Mouse (Mus musculus): ENCODE data around the gene Zmynd8. TPM values are rescaled to one million over a fixed set of nuclear protein-coding genes. Genes with fewer than 3 reads are reported as not detected.
A peak's percentile ranks its signal among the peaks of the same experiment; 100 is the strongest.

The Zmynd8 gene
- total RNA-seq (2021) = 10 to 100 TPM; 49.5 to 50.4 TPM

DNA sequence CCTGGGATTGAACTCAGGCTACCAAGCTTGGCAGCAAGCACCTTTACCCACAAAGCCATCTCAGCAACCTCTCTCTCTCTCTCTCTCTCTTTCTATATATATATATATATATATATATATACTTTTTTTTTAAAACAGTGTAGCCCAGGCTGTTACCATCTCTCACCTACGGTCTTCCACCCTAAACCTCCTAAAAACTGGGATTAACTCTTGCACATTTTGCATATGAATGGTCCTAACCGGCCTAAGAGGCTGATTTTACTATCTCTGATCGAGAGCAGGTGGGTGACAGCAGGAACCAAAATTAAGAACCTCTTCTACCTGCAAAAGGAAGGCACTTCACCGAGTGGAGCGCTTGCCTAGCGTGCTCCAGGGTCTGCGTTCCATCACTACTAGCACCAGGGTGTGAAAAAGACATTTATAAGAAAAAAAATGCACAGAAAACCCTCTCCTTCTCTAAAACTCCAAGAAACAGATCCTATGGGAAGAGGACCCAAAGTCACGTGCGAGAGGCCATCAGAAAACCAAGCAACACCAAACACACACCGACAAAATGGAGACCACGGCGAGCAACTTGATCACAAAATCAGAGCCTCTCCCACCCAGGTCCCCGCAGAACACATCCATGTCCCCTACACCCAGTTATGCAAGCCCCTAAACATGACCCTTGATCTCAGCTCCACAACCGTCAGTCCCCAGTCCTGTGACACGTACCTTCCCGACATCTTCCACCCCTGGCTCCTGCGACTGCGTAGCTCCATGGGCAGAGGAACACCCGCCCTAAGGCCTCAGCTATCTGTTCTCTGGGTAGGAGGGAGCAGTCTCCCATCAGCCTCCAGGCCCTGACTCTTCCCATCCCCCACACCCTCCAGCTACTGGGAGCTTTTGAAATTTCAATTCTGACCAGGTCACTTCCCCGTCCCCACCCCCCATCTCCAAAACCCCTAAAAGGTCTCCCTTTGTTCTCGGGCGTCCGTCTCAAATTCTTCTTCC, at the start of gene Zmynd8:
Gene Zmynd8, minus strand, starts transcription at position 815 of the 993 bp plus-strand sequence.
- DNase-seq = no peak

DNA sequence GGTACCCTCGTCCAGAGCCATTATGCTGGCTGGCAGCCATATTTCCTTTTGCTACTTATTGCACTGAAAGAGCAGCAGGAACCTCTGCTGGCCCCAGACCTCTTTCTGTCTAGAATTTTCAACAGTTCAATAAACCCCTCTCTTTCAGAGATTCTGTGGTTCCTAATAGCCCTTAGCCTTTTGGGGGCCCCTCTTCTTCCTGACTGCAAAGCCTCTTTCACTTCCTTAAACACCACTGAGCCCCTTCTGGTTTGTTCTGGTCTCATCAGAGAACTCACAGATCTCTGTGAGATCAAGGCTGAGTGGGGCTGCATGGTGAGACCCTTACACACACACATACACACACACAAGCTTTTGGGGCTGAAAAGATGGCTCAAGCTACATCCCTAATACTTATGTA, 49.2 kb upstream of the Zmynd8 start:
- DNase-seq = no peak

DNA sequence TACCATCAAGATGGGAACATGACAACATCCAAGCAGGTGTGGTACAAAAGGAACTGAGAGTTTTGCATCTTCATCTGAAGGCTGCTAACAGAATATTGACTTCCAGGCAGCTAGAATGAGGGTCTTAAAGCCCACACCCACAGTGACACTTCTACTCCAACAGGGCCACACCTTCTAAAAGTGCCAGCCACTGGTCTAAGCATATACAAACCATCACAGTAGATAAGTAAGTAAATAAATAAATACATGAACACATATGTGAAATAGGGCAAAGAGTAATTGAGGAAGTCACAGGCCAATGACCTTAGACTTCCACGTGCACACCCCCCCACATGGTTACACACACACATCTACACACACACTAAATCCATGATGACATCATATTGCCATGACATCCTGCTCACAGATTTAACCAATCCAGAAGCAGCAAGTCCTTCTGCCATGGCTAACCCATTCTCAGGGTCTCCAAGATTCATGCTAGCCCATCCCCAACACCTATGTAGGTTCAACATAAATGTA, 47.3 kb upstream of the Zmynd8 start:
- DNase-seq = no peak

DNA sequence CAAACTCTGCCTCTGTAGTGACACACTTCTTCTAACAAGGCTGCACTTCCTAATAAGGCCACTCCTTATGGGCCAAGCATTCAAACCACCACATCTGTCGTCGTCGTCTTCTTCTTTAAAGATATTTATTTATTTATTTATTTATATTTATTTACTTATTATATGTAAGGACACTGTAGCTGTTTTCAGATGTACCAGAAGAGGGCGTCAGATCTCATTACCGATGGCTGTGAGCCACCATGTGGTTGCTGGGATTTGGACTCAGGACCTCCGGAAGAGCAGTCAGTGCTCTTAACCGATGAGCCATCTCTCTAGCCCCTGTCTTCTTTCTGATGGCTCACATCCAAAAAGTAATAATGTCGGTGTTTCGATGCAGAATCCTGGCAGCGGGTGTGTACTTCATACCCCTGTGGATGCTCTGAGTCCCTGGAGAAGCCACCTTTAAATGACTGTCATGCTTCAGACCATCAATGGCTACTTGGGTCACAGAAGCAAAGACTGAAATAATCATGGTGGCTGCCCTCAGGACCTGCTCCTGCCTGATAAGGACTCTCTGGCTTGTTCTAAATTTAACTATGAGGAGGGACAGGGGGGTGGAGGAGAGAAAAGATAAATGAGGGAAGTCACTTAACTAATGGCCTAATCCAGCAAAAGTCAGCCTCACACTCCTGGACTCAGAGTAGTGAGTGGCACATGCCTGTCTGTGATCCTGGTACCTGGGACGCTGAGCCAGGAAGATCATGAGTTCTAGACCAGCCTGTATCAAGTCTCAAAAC, 45.9 kb upstream of the Zmynd8 start:
- DNase-seq = no peak

DNA sequence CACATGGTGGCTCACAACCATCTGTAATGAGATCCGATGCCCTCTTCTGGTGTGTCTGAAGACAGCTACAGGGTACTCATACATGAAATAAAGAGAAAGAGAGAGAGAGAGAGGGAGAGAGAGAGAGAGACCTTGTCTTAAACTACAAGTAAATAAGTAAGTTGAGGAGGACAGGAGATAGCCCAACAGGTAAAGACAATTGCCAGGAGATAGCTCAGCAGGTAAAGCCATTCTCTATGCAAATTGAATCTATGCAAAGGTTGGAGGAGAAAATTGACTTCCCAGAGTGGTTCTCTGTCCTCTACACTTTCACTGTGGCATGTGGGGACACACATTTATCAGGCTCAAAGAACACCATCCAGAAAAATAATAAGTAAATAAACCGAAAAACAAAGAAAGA, 44.3 kb upstream of the Zmynd8 start:
- DNase-seq = no peak

DNA sequence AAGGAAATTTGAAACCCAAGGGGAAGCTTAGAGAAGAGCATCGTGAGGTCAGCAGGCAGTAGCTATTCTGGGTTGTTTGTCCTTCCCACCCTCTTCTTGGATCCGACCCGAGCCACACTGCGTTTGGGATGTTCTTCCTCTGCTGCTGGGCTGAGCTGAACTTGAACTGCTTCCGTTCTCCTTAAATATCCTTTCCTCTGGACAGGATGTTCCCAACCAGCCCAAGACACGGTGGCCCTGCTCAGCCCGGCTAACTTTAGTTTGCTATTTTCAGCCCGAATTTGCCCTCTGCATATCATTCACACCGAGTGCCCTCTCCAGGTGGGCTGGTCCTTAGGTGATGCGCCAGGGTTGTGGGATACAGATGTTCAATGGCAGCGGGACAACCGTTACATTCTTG, 37.3 kb upstream of the Zmynd8 start:
- peak; percentile 54 for DNase-seq

DNA sequence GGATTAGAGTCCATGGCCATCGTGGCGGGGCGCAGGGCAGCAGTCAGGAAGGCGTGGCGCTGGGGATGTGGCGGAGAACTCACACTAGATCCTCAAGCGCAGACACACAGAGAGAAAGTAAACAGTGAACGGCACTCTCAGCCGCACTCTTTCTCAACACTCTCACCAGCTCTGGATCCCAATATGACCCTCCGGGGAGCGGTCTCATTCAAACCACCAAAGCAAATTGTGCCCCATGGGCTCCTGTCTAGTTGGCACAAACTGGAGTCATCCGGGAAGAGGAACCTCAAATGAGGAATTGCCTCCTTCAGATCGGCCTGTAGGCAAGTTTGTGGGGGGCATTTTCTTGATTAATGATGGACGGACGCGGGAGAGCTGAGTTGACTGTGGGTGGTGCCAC, 28.9 kb upstream of the Zmynd8 start:
- DNase-seq = no peak

DNA sequence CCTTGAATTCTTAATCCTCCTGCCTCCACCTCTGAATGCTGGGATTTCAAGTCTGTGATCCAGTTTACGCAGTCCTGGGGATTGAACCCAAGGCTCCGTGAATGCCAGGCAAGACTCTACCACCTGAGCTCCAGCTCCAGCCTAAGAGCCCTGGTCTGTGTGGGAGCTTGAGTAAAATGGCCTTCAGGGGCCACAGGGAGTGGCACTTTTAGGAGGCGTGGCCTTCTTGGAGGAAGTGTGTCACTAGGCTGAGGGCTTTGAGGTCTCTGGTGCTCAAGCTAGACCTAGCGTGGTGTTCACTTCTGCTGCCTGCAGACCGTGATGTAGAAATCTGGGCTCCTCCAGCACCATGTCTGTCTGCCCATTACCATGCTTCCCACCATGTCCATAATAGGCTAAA, 27.4 kb upstream of the Zmynd8 start:
- no peak for DNase-seq

DNA sequence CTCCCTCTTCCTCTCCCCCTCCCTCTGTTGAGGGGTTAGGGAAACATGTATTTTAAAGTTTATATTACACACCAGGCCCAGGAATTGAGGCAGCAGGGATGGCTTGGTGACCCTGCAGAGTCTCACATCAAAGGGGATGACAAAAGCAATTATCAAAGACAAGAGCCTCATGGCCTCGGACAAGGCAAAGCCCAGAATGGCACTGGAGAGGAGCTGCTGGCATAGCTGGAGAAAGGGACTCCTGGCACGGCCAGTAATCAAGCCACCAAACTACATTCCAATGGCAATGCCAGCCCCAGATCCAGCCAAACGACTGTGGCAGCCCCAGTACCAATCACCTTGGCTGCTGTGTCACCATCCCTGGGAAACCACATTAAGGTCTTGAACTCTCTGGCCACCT, 26.3 kb upstream of the Zmynd8 start:
- no peak for DNase-seq

DNA sequence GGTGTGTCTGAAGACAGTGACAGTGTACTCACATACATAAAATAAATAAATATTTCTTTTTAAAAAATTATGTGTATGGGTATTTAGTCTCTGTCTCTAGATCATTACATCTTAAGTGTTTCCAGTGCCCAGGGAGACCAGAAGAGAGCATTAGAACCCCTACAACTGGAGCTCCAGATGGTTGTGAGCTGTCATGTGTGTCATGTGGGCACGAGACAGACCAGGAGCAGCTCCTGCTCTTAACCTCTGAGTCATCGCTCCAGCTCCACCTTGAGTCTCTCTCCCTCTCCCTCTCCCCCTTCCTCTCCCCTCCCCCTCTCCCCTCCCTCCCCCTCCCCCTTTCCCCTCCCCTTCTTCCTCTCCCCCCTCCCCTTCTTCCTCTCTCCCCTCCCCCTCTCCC, 25.9 kb upstream of the Zmynd8 start:
- DNase-seq = no peak

DNA sequence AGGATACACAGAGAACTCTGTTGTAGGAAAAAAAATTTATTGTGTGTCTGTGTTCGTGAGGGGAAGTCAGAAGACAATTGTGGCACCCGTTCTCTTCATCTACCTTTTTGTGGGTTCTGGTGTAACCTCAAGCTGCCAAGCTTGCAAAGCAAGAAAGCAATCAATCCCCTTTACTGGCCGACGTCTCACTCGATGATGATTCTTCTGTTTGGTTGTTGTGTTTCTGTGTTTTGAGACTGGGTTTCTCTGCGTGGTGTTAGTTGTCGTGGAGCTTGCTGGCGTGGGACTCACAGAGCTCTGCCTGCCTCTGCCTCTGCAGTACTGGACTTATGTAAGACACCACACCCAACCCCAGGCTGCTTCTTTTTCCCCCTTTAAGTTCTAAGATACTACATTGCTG, 24.9 kb upstream of the Zmynd8 start:
- no peak for DNase-seq

DNA sequence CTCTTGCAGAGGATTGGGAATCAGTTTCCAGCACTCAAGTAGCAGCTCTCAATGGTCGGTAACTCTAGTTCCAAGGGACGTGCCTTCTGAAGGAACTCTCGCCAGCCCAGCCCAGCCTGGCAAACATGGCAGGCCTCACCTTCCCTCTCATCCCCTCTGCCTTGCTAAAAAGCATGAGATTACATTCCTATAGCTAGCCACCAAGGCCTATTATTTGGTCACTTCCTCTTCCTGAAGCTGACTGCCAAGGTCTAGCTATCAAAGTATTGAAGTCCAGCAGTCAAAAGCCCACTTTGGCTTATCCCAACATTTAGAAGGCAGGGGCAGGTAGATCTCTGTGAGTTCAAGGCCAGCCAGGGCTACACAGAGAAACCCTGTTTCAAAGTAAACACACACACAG, 24.2 kb upstream of the Zmynd8 start:
- DNase-seq = no peak

DNA sequence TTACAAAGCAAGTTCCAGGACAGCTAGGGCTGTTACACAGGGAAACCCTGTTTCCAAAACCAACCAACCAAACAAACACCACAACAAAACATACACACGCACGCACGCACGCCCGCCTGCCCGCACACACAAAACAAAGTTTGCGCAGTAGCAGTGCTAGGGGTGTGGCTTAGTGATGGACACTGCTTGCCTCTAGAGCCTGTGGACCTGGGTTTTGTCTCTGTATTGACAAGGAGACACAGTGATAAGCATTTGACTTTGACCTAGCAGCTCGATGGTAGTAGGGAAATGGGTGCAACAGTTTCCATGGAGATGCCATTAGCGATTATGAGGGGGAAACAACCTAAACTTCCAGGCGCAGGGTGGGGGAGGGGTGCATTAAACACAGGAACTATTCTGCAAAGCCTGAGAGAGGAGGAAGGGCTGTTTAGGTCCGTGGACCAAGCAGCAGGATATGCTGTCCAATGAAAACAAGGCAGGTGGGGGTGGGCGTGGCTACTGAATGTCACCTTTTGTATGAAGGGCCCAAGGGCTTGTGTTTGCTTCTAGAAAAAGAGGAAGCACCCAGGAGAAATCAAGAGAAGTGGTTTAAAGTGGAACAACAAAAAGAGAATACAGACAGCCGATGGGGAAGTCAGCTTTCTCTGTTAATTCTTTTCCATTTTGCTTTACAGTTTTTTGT, 23.4 kb upstream of the Zmynd8 start:
- DNase-seq = no peak

DNA sequence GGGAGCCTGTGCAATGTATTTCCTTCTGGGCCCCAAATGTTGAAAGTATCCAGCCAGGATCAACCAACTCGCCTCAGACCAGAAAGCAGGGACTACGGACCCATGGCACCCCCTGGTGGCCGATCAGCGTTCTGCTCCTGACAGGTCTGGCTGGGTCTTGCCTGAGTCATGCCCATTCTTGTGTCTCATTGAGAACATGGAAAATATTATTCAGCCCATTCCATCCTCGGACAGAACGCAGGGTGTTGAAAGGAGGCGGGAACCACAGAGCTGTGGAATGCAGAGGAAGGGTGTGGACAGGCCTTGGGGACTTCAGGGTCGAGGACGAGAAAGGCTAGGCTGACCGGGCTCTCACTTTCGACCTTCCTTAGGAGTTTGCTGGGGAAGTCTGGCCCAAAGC, 15.5 kb upstream of the Zmynd8 start:
- DNase-seq = peak; percentile 99

DNA sequence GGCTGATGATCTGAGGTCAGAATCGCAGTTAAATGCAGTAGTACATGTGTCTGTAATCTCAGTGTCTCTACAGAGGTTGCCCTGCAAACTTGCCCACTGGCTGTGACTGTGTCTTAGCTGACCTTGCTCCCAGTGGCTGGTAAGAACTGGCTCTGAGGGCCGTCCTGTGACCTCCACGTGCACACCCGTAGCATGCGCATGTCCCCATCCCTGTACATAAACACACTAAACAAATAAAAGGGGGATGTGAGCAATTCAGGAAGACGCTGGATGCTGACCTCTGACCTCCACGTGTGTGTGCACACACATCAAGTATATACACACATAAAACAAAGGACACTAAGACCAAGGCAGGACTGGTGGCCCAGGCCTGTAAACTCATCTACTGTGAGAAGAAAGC, 14.3 kb upstream of the Zmynd8 start:
- no peak for DNase-seq

DNA sequence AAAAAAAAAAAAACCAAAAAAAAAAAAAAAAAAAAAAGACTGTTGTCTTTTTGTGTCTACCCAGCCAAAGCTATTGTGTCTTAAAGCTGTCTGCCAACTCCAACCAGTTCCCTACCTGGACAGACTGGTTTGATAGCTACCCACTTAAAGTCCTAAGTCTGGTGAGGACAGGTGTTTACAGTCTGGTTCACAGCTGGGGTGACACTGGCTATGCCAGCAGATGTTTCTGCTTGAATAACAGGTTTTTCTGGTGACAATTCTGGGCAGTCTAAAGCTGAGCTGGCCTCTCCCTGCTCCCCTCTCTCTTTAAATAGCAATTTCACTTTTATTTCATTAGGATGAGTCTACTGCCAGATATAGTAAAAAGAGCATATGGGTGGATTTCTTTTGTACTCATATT, 10.9 kb upstream of the Zmynd8 start:
- no peak for DNase-seq

DNA sequence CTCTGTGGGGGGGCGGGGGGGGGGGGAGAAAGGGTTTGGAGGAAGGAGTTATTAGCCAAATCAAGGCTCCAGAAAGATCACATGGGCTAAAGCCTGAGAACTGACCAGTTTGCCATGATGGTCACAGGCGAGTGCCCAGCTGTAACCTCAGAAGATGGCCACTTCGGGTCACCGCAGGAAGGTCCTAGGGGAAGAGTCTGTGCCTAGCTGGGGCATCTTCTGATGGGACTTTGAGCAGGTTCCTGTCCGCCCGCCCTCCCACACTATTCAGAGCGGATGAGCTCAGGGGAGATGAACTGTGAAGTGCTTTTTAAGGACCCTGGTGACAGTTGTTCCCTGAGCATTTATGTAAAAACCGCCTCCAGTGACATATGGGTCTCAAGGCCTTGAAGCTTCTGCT, 8.4 kb upstream of the Zmynd8 start:
- DNase-seq = no peak

DNA sequence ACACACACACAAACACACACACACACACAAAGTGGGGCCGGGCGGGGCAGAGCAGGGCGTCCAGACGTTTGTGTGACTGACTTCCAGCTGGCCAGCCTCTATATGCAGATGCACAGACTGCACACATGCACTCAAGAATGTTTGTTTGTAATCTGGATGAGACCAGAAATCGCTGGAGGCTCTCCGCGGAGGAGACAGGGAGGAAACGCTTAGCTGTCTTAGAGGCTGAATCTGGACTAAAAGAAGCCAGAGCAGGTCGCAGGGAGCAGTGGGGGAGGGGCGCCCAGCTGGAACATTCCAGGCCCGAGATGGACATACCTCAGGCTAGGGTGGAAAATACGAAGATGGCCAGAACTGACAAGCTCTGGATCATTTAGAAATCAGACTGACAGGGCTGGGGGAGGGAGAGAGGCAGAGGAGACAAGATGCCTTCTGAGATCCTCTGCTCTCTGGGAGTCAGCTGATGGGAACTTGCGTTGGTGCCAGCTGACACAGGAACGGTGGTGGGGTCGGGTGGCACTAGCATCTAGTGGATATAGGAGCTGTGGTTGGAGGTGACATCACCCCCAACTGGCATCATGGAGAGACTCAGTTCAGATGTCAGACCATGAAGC, 7.6 kb upstream of the Zmynd8 start:
- peak; percentile 65 for DNase-seq

DNA sequence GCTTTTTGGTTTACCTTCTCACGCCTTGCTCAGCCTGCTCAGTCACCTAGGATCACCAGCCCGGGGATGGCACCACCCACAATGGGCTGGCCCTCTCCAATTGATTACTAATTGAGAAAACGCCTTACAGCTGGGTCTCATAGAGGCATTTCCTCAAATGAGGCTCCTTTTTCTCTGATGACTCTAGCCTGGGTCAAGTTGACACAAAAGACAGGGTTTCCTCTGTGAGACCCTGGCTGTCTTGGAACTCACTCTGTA, 2.2 kb upstream of the Zmynd8 start:
- no peak for DNase-seq

DNA sequence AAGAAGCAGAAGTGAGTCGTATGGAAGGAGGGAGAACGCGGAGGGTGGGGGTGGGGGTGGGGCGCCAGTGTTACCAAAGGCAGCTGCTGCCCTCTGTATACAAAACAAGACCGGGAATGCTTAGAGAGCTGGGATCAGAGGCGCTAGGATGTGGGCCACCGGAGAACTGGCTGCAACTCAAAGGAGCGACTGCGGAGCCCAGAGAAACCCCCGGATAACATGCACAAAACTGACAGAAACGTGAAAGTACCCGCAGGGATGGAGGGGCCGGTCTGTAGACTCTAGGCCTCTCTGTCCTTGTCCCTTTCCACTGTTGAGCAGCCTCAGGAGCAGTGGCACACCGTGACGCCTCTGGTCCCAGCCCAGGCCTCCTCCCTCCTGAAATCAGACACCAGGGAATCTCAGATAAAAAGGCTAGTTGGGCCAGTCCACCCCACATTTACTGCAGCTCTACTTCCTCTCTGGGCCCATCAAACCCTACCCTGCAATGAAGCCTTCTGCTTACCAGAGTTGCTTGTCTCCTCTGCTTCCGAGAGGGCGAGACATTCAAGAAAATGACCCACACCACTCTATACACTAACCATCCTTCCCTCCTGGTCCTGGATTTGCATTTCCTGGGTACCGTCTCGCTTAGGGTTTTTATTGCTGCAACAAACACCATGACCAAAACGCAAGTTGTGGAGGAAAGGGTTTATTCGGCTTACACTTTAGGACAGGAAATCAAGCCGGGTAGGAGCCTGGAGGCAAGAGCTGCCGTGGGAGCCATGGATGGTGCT, 1.7 kb upstream of the Zmynd8 start:
- DNase-seq = peak; percentile 33

DNA sequence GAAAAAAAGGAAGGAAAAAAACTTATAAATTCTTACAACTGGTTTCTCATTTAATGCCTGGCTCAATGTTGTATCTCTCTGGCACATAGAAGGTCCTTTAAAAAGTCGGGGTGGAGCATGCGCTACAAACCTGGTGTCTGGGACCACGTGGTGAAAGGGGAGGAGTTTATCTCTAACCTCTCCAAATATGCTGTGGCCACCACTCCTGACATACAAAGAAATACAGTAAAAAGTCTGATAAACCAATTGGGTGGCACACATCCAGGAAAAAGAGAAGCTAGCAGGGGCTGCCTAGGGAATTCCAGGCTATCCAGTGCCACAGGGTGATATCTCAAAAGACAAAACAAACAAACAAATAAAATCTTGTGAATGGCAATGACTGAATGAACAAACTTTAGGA, 1.1 kb upstream of the Zmynd8 start:
- no peak for DNase-seq

DNA sequence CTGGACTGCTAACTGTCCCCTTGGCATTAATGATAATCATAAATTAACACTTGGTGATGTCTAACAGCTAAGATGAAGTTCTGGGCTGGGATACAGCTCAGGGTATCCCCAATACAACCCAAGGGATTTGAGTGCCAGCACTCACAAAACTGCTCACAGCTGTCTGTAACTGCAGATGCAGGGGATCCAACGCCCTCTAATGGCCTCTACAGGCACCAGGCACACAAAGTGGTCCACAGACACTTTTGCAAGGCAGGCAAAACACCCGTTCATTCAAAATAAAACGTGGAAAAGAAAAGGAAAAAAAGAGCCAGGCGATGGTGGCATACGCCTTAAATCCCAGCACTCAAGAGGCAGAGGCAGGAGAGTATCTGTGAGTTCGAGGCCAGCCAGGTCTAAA, 658 bp upstream of the Zmynd8 start:
- no peak for DNase-seq
